Mouse (Mus musculus): ENCODE measurements around the gene Fam228b. TPM values are rescaled to one million over a fixed set of nuclear protein-coding genes. Genes with fewer than 3 reads are reported as not detected.
A peak's percentile ranks its signal among the peaks of the same experiment; 100 is the strongest.

The Fam228b gene
- polyA plus RNA-seq, 1 experiment from 2014 or later = 1.5 TPM

- 88% methylated on average over 18 of the region's 18 CpGs for WGBS
- no peak within 1 kb of the TSS for H3K9ac ChIP-seq
- H3K4me3 ChIP-seq (replicated peaks) = no peak within 1 kb of the TSS
- H3K27me3 ChIP-seq = no peaks in the 10 kb centered on the region
- ATAC-seq (replicated peaks; ENCODE audit: low FRiP score) = no peak
- H3K36me3 ChIP-seq = no peaks in the 10 kb centered on the region
- no peak within 1 kb of the TSS for H3K4me2 ChIP-seq
- H3K27ac ChIP-seq = no peak within 1 kb of the TSS
- H3K9me3 ChIP-seq (replicated peaks) = no peaks in the 10 kb centered on the region
- no peaks in the 10 kb centered on the region for H3K4me1 ChIP-seq
These were observed 31.0 kb downstream of the Fam228b start, which contains the start of gene Fam228a for GRCm38 (mm10) chr12:4738031-4738576. Gene Fam228a (minus strand): TSS chr12:4738430.

DNA sequence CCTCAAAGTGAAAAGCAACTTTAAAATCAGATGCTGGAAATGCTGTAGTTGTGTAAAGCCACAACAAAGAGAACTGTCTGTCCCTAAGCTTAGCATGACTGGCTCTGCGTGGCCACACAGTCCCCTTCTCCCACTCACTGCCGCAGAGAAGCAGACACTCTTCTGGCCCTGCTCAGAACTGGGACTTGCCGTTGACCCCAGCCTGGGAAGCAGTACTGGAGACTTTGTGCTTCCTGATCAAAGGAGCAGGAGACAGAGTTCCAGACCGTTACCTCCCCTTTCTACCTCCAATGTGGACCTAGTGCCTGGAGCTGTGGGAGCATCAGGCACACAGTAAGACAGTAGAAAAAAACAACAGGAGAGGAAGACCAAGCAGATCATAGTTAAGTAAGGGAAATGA, 36.7 kb downstream of the Fam228b start:
- ATAC-seq (replicated peaks; ENCODE audit: low FRiP score) = peak; percentile 79
- Histone ChIP-seq H3K4me2 (no peak overlapping the region), H3K4me3 (replicated peaks) (no peak overlapping the region), H3K9me3 (replicated peaks) (no peaks in the 10 kb centered on the region), H3K9ac (no peak overlapping the region), H3K27me3 (no peaks in the 10 kb centered on the region), H3K36me3 (no peaks in the 10 kb centered on the region), H3K4me1 (peaks cover 5% of the 10 kb centered on the region; the same call in 1 of the 2 replicates), H3K27ac (no peak overlapping the region)
- 19% methylated on average over 4 of the region's 4 CpGs for WGBS

GRCm38 (mm10) chr12:4731629-4732028, 37.4 kb downstream of the Fam228b start:
- no peak overlapping the region for H3K9ac ChIP-seq
- H3K27ac ChIP-seq = no peak overlapping the region
- ATAC-seq (replicated peaks; ENCODE audit: low FRiP score) = peak; percentile 60; the same call in 1 of the 2 replicates
- WGBS = 52% methylated on average over 4 of the region's 4 CpGs
- H3K36me3 ChIP-seq = no peaks in the 10 kb centered on the region
- H3K9me3 ChIP-seq (replicated peaks) = no peaks in the 10 kb centered on the region
- no peak overlapping the region for H3K4me2 ChIP-seq
- H3K4me3 ChIP-seq (replicated peaks) = no peak overlapping the region
- H3K4me1 ChIP-seq = peaks cover 5% of the 10 kb centered on the region; the same call in 1 of the 2 replicates
- H3K27me3 ChIP-seq = no peaks in the 10 kb centered on the region

GRCm38 (mm10) chr12:4729165-4729564, 39.9 kb downstream of the Fam228b start:
- Histone ChIP-seq H3K27ac (no peak overlapping the region), H3K36me3 (no peaks in the 10 kb centered on the region), H3K27me3 (no peaks in the 10 kb centered on the region), H3K4me2 (no peak overlapping the region), H3K9ac (no peak overlapping the region), H3K9me3 (replicated peaks) (no peaks in the 10 kb centered on the region), H3K4me1 (peaks cover 5% of the 10 kb centered on the region; the same call in 1 of the 2 replicates), H3K4me3 (replicated peaks) (no peak overlapping the region)
- WGBS = 94% methylated on average over 3 of the region's 3 CpGs
- no peak for ATAC-seq (replicated peaks; ENCODE audit: low FRiP score)

DNA sequence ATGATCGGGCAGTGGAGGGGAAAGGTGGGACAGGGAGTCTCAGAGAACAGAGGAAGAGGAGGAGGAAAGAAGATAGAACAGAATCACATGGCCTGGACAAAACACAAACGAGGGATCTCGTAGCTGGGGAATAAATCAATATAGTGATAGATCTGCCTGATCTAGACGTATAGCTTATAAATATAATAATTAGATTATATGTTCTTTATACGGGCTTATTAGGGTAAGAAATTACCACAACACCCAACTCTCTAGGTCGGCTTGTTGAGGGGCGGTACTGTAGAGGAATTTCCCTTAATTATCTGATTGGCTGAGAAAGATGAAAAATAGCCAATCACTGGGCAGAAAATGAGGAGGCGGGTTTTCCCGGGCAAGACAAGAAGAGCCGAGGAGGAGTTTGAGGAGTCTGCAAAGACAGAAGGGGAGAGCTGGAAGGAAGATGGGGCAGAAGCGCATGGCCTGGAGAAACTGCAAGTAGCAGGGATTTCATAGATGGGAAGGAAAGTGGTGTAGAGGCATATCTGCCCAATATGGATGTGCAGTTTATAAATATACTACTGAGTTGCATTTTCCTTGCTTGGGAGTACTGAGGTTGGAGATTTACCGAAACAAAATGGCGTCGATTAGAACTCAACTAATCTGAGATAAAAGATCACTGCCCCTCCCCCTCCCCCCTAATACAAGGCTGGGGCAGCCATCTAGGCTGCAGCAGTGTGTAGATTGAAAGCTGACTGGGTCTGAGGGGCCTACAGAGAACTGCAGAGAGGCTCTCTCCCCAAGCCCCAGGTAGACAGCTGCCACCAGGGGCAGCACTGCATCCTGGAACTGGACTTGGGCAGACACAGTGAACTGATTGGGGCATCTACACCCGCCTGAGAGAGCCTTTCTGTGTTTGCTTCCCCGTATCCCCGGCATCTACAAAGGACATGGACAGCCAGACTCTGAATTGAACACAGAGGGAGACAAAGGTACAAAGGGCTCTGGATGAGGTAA, 49.0 kb downstream of the Fam228b start:
- H3K27ac ChIP-seq = no peak overlapping the region
- H3K27me3 ChIP-seq = no peaks in the 10 kb centered on the region
- 74% methylated on average over 17 of the region's 17 CpGs for WGBS
- no peak overlapping the region for H3K9ac ChIP-seq
- no peak for ATAC-seq (replicated peaks; ENCODE audit: low FRiP score)
- no peaks in the 10 kb centered on the region; the same call in 1 of the 2 replicates for H3K4me1 ChIP-seq
- H3K4me3 ChIP-seq (replicated peaks) = no peak overlapping the region
- H3K9me3 ChIP-seq (replicated peaks) = no peaks in the 10 kb centered on the region
- H3K36me3 ChIP-seq = no peaks in the 10 kb centered on the region
- H3K4me2 ChIP-seq = no peak overlapping the region

DNA sequence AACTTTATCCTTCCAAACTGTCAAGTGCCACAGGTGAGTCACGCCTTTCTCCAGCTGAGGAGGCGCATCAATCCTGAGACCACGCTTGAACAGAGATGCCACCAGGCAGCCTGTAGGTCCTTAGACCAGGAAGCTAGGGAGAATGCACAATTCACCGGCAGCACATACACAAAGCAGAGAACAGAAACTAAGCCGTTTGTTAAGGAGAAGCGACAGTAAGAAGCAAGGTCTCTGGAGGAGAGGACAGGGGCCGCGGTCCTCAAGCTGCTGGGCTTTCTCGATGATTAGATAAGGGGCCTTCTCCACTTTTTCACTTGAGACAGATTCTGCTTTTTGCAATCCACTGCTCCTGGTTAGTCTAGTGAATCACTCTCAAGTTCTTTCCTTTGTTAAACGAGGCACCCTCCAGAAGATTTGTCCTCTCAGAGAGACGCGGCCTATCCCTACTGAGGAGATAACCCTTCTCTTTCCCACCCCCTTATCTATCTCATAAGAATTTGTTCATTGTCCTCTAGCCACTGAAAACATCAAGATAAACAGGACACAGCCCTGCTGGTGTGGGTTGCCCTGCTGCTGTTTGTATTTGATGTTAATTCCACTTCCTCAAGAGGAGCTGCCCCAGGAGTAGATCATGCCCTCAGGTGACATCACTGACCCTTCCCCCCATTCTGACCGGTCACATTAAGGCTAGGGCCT, 49.9 kb downstream of the Fam228b start:
- no peaks in the 10 kb centered on the region for H3K9me3 ChIP-seq (replicated peaks)
- 0 out of 2 replicates have a peak, but pooled peaks cover 5% of the 10 kb centered on the region for H3K36me3 ChIP-seq
- H3K27me3 ChIP-seq = no peaks in the 10 kb centered on the region
- H3K4me1 ChIP-seq = no peaks in the 10 kb centered on the region; the same call in 1 of the 2 replicates
- no peak overlapping the region for H3K4me3 ChIP-seq (replicated peaks)
- 71% methylated on average over 13 of the region's 13 CpGs for WGBS
- H3K27ac ChIP-seq = no peak overlapping the region
- H3K9ac ChIP-seq = no peak overlapping the region
- no peak overlapping the region for H3K4me2 ChIP-seq
- ATAC-seq (replicated peaks; ENCODE audit: low FRiP score) = no peak

DNA sequence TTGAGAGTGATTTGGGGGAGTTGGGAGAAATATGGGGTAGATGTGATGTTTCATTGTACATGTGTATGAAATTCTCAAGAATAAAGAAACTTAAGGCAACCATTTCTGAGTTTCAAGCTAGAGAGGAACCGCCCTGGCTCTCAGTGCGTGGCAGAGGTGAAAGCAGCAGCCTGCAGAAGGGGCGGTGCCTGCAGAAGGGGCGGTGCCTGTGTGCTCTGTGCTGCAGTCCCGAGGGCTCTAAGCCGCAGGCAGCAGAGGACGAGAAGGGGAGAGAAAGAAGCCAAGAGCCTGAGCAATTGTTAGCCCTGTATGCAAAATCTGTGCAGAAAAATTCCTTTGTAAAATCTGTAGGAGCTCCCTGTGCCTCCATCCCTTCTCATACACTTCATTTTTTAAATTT, 51.6 kb downstream of the Fam228b start:
- 5% methylated on average over 7 of the region's 7 CpGs for WGBS
- Histone ChIP-seq H3K4me2 (peak overlapping the region; percentile 22; the same call in 1 of the 2 replicates), H3K27me3 (no peaks in the 10 kb centered on the region), H3K4me1 (no peaks in the 10 kb centered on the region; the same call in 1 of the 2 replicates), H3K9me3 (replicated peaks) (no peaks in the 10 kb centered on the region), H3K9ac (no peak overlapping the region), H3K27ac (no peak overlapping the region), H3K4me3 (replicated peaks) (no peak overlapping the region), H3K36me3 (peaks cover 17% of the 10 kb centered on the region; the same call in 1 of the 2 replicates)
- peak; percentile 87 for ATAC-seq (replicated peaks; ENCODE audit: low FRiP score)

GRCm38 (mm10) chr12:4715606-4716005, 53.5 kb downstream of the Fam228b start:
- Histone ChIP-seq H3K27me3 (no peaks in the 10 kb centered on the region), H3K9ac (no peak overlapping the region), H3K36me3 (peaks cover 30% of the 10 kb centered on the region), H3K27ac (no peak overlapping the region), H3K4me3 (replicated peaks) (no peak overlapping the region), H3K9me3 (replicated peaks) (no peaks in the 10 kb centered on the region), H3K4me1 (no peaks in the 10 kb centered on the region; the same call in 1 of the 2 replicates), H3K4me2 (no peak overlapping the region)
- 85% methylated on average over 10 of the region's 10 CpGs for WGBS
- no peak for ATAC-seq (replicated peaks; ENCODE audit: low FRiP score)

- peaks cover 50% of the 10 kb centered on the region for H3K36me3 ChIP-seq
- ATAC-seq (replicated peaks; ENCODE audit: low FRiP score) = no peak
- 47% methylated on average over 4 of the region's 4 CpGs for WGBS
These were observed 55.7 kb downstream of the Fam228b start for GRCm38 (mm10) chr12:4713361-4713760.

DNA sequence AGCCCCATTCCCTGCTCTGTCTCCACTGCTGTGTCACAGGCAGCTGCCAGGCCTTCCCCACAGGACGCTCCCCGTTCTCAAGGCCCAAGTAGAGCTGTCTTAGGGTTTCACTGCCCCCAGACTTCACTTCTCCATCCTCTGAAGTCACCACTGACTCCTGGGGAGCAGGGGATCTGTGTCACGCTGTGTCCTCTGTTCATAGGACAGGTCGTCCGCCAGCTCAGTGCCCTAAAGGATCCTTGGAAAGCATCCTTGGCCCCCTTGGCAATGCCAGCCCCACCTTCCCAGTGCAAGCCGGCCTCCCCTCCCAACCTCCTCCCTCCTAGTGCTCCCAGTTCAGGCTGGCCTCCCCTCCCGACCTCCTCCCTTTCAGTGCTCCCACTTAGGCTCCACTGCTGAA, 59.1 kb downstream of the Fam228b start:
- WGBS = 91% methylated on average over 7 of the region's 7 CpGs

More at GRCm38 (mm10) chr12:4713361-4713760, 55.7 kb downstream of the Fam228b start:
- no peak overlapping the region for H3K27ac ChIP-seq
- H3K27me3 ChIP-seq = no peaks in the 10 kb centered on the region
- H3K9me3 ChIP-seq (replicated peaks) = no peaks in the 10 kb centered on the region
- no peak overlapping the region for H3K9ac ChIP-seq
- H3K4me1 ChIP-seq = no peaks in the 10 kb centered on the region; the same call in 1 of the 2 replicates
- H3K4me2 ChIP-seq = no peak overlapping the region
- no peak overlapping the region for H3K4me3 ChIP-seq (replicated peaks)

GRCm38 (mm10) chr12:4708881-4709604, 60.0 kb downstream of the Fam228b start:
- peaks cover 67% of the 10 kb centered on the region for H3K36me3 ChIP-seq
- WGBS = 81% methylated on average over 8 of the region's 8 CpGs
- no peaks in the 10 kb centered on the region for H3K9me3 ChIP-seq (replicated peaks)
- no peak overlapping the region for H3K27ac ChIP-seq
- no peak overlapping the region for H3K4me2 ChIP-seq
- H3K9ac ChIP-seq = no peak overlapping the region
- no peak for ATAC-seq (replicated peaks; ENCODE audit: low FRiP score)
- no peak overlapping the region for H3K4me3 ChIP-seq (replicated peaks)
- H3K27me3 ChIP-seq = no peaks in the 10 kb centered on the region
- no peaks in the 10 kb centered on the region for H3K4me1 ChIP-seq

More for the DNA sequence above, 59.1 kb downstream of the Fam228b start:
- no peak overlapping the region for H3K4me3 ChIP-seq (replicated peaks)
- H3K36me3 ChIP-seq = peaks cover 72% of the 10 kb centered on the region
- no peaks in the 10 kb centered on the region for H3K4me1 ChIP-seq
- H3K4me2 ChIP-seq = no peak overlapping the region
- no peaks in the 10 kb centered on the region for H3K9me3 ChIP-seq (replicated peaks)
- no peak overlapping the region for H3K9ac ChIP-seq
- ATAC-seq (replicated peaks; ENCODE audit: low FRiP score) = no peak
- no peaks in the 10 kb centered on the region for H3K27me3 ChIP-seq
- H3K27ac ChIP-seq = no peak overlapping the region

Data from kidney, embryonic 15.5 days (tissue).